ENCODE assay signal across 11 mouse cellular contexts in the genomic region with DNA sequence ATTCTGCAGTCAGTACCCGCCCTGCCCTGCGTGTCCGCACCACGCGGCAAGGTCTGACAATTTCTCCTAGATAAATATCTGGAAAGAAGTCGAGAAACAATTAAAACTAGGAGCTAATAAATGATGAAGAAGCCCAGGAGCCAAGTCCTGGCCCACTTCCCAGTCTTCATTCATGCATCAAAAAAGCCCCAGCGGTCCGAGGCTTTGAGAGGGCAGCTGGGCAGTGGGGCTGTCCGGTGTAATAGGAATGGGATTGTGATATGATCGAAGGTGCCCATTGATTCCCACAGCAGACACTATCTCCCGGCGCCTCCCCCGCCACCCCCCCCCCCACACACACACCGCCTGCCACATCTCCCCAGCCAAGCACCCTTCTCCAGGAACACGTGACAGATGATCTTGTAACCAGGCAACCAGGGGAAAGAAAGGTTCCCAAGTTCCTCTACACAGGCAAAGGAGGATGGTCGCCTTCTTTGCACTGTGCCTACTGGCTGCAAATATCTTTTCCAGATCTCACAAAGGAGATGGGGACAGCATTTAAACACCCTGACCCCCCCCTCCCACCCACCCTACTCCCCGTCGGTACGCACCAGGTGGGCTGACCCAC.
A peak's percentile ranks its signal among the peaks of the same experiment; 100 is the strongest.
DNase-seq lines count a peak whose midpoint lies in the region; ATAC-seq and TF ChIP-seq lines count a peak whose summit lies in the region.
"Had no signal": no experiment of that assay in that cellular context is flagged by ENCODE, and none has a peak within 500 bp of the region (broad histone marks: within the 10 kb centered on the region; RNA-seq: fewer than 3 reads in every experiment).

No protein-coding gene starts in this region.

- no peak overlapping the region for H3K4me2 ChIP-seq in midbrain, embryonic 11.5 days
- peak overlapping the region; percentile 41 for H3K4me2 ChIP-seq in forebrain, embryonic 16.5 days (ENCODE audit: low read length)
- H3K4me2 ChIP-seq in kidney, postnatal 0 days (ENCODE audit: low read length), result no peak overlapping the region
- no peak overlapping the region for H3K4me2 ChIP-seq in intestine, embryonic 15.5 days (replicated peaks)
- H3K4me2 ChIP-seq: embryonic facial prominence, embryonic 15.5 days; heart, embryonic 15.5 days; limb, embryonic 12.5 days had no signal

- WGBS in midbrain, embryonic 11.5 days, result 75% methylated on average over 19 of the region's 19 CpGs
- WGBS in midbrain, embryonic 10.5 days, result 88% methylated on average over 19 of the region's 19 CpGs
- WGBS in forebrain, embryonic 16.5 days, result 19% methylated on average over 16 of the region's 19 CpGs
- 43% methylated on average over 19 of the region's 19 CpGs for WGBS in kidney, postnatal 0 days
- WGBS in intestine, embryonic 15.5 days, result 68% methylated on average over 19 of the region's 19 CpGs

- TF ChIP-seq CTCF in kidney, postnatal 0 days (IDR thresholded peaks at IDR 0.05; ENCODE audit: low read depth), result no peak

- DNase-seq in midbrain, embryonic 11.5 days (ENCODE audit: low spot score, missing footprints), result no peak
- DNase-seq in midbrain, embryonic 10.5 days (ENCODE audit: low spot score), result no peak
- peak; percentile 57 for DNase-seq in kidney, postnatal 0 days (ENCODE audit: low spot score)
- peak; percentile 41 for DNase-seq in retina, postnatal 7 days (ENCODE audit: low read depth, low spot score)
- DNase-seq in yolk sac, embryonic 10.5 days (ENCODE audit: low spot score), result no peak
- no peak for DNase-seq in gastrocnemius, postnatal 4 days (ENCODE audit: low spot score in 2 of 2)

- H3K36me3 ChIP-seq in midbrain, embryonic 11.5 days (ENCODE audit: control insufficient read depth, insufficient read depth, low read length), result no peaks in the 10 kb centered on the region
- H3K36me3 ChIP-seq in midbrain, embryonic 10.5 days, result no peaks in the 10 kb centered on the region
- no peaks in the 10 kb centered on the region for H3K36me3 ChIP-seq in forebrain, embryonic 16.5 days (ENCODE audit: control insufficient read depth, insufficient read depth)
- H3K36me3 ChIP-seq in kidney, postnatal 0 days (ENCODE audit: insufficient read depth, low read length), result no peaks in the 10 kb centered on the region
- H3K36me3 ChIP-seq in intestine, embryonic 15.5 days, result no peaks in the 10 kb centered on the region
- H3K36me3 ChIP-seq: embryonic facial prominence, embryonic 15.5 days; heart, embryonic 15.5 days; limb, embryonic 12.5 days had no signal

- no peak overlapping the region for H3K9ac ChIP-seq in midbrain, embryonic 11.5 days (ENCODE audit: low read length)
- H3K9ac ChIP-seq in forebrain, embryonic 16.5 days (replicated peaks; ENCODE audit: low read depth, low read length), result no peak overlapping the region
- H3K9ac ChIP-seq in kidney, postnatal 0 days (ENCODE audit: low read depth, low read length), result no peak overlapping the region
- no peak overlapping the region for H3K9ac ChIP-seq in intestine, embryonic 15.5 days
- H3K9ac ChIP-seq: embryonic facial prominence, embryonic 15.5 days; heart, embryonic 15.5 days; limb, embryonic 12.5 days had no signal

- H3K9me3 ChIP-seq in midbrain, embryonic 11.5 days (ENCODE audit: control insufficient read depth, low read length), result no peaks in the 10 kb centered on the region
- no peaks in the 10 kb centered on the region for H3K9me3 ChIP-seq in midbrain, embryonic 10.5 days (replicated peaks)
- no peaks in the 10 kb centered on the region for H3K9me3 ChIP-seq in forebrain, embryonic 16.5 days (ENCODE audit: control insufficient read depth, low read length)
- H3K9me3 ChIP-seq in kidney, postnatal 0 days (replicated peaks; ENCODE audit: low read length), result no peaks in the 10 kb centered on the region
- no peaks in the 10 kb centered on the region for H3K9me3 ChIP-seq in intestine, embryonic 15.5 days
- H3K9me3 ChIP-seq: embryonic facial prominence, embryonic 15.5 days; heart, embryonic 15.5 days; limb, embryonic 12.5 days had no signal

- H3K27me3 ChIP-seq in midbrain, embryonic 11.5 days (ENCODE audit: control insufficient read depth, insufficient read depth, low read length), result no peaks in the 10 kb centered on the region
- no peaks in the 10 kb centered on the region for H3K27me3 ChIP-seq in midbrain, embryonic 10.5 days (ENCODE audit: low read depth, poor library complexity, severe bottlenecking)
- H3K27me3 ChIP-seq in forebrain, embryonic 16.5 days (replicated peaks; ENCODE audit: control insufficient read depth, insufficient read depth, low read length), result no peaks in the 10 kb centered on the region
- no peaks in the 10 kb centered on the region for H3K27me3 ChIP-seq in kidney, postnatal 0 days (ENCODE audit: insufficient read depth, low read length)
- no peaks in the 10 kb centered on the region for H3K27me3 ChIP-seq in intestine, embryonic 15.5 days (replicated peaks)
- H3K27me3 ChIP-seq: embryonic facial prominence, embryonic 15.5 days; limb, embryonic 12.5 days had no signal

- peak; percentile 57; the same call in 1 of the 2 replicates for ATAC-seq in midbrain, embryonic 11.5 days (ENCODE audit: low FRiP score)
- ATAC-seq in forebrain, embryonic 16.5 days, result peak; percentile 80
- 0 out of 2 replicates have a peak, but pooled peaks have one; percentile 22 for ATAC-seq in kidney, postnatal 0 days (replicated peaks; ENCODE audit: low FRiP score, low read depth)
- no peak for ATAC-seq in intestine, embryonic 15.5 days

- H3K4me1 ChIP-seq in midbrain, embryonic 11.5 days (ENCODE audit: control insufficient read depth, insufficient read depth, low read length), result peaks cover 30% of the 10 kb centered on the region
- peaks cover 53% of the 10 kb centered on the region for H3K4me1 ChIP-seq in midbrain, embryonic 10.5 days
- H3K4me1 ChIP-seq in forebrain, embryonic 16.5 days (replicated peaks; ENCODE audit: control insufficient read depth, insufficient read depth, low read length), result peaks cover 88% of the 10 kb centered on the region
- no peaks in the 10 kb centered on the region for H3K4me1 ChIP-seq in kidney, postnatal 0 days (replicated peaks; ENCODE audit: insufficient read depth, low read length)
- peaks cover 24% of the 10 kb centered on the region for H3K4me1 ChIP-seq in intestine, embryonic 15.5 days (replicated peaks)

- no peak overlapping the region for H3K27ac ChIP-seq in midbrain, embryonic 11.5 days (ENCODE audit: low read depth, low read length)
- H3K27ac ChIP-seq in midbrain, embryonic 10.5 days (replicated peaks), result no peak overlapping the region
- H3K27ac ChIP-seq in forebrain, embryonic 16.5 days (ENCODE audit: low read length), result peak overlapping the region; percentile 70
- H3K27ac ChIP-seq in kidney, postnatal 0 days, result no peak overlapping the region
- no peak overlapping the region for H3K27ac ChIP-seq in intestine, embryonic 15.5 days
- H3K27ac ChIP-seq: embryonic facial prominence, embryonic 15.5 days; heart, embryonic 15.5 days; limb, embryonic 12.5 days had no signal

- H3K4me3 ChIP-seq in midbrain, embryonic 11.5 days (ENCODE audit: low read depth, low read length), result no peak overlapping the region
- no peak overlapping the region for H3K4me3 ChIP-seq in midbrain, embryonic 10.5 days
- H3K4me3 ChIP-seq in forebrain, embryonic 16.5 days (replicated peaks; ENCODE audit: low read length), result 0 out of 2 replicates have a peak overlapping the region, but pooled peaks have one; percentile 23
- no peak overlapping the region for H3K4me3 ChIP-seq in kidney, postnatal 0 days (replicated peaks; ENCODE audit: low read depth, low read length)
- H3K4me3 ChIP-seq in intestine, embryonic 15.5 days (replicated peaks), result no peak overlapping the region
- H3K4me3 ChIP-seq: embryonic facial prominence, embryonic 15.5 days; heart, embryonic 15.5 days; limb, embryonic 12.5 days had no signal

Comparison
In these comparisons a context has a peak if more than half of its experiments do, and no peak if none do; other contexts are left out.
1. DNase-seq: peak in kidney, postnatal 0 days (single experiment) and retina, postnatal 7 days (single experiment); none in midbrain, embryonic 11.5 days (single experiment), midbrain, embryonic 10.5 days (single experiment), yolk sac, embryonic 10.5 days (single experiment) and gastrocnemius, postnatal 4 days (0 of 2).